Mouse (Mus musculus): ENCODE measurements around the gene Syn3. TPM values are rescaled to one million over a fixed set of nuclear protein-coding genes. Genes with fewer than 3 reads are reported as not detected.
A peak's percentile ranks its signal among the peaks of the same experiment; 100 is the strongest.

The Syn3 gene
- total RNA-seq, 2 experiments from 2014 or later = 21.1 to 22.2 TPM

GRCm38 (mm10) chr10:86483968-86484367 lies 14.7 kb downstream of the Syn3 start:
- H3K4me3 ChIP-seq = no peak overlapping the region
- no peak overlapping the region for H3K27ac ChIP-seq
- peak; percentile 75 for TF ChIP-seq CTCF (conservative IDR thresholded peaks at IDR 0.05)
- no peak for DNase-seq (ENCODE audit: low spot score in 2 of 2)

GRCm38 (mm10) chr10:86482496-86482895 lies 16.2 kb downstream of the Syn3 start:
- DNase-seq (ENCODE audit: low spot score in 2 of 2) = no peak
- Histone ChIP-seq H3K27ac (no peak overlapping the region), H3K4me3 (no peak overlapping the region)
- TF ChIP-seq CTCF (conservative IDR thresholded peaks at IDR 0.05) = no peak

GRCm38 (mm10) chr10:86480711-86481110 lies 18.0 kb downstream of the Syn3 start:
- DNase-seq (ENCODE audit: low spot score in 2 of 2) = no peak
- no peak overlapping the region for H3K4me3 ChIP-seq
- no peak for TF ChIP-seq CTCF (conservative IDR thresholded peaks at IDR 0.05)
- H3K27ac ChIP-seq = peak overlapping the region; percentile 81

GRCm38 (mm10) chr10:86479718-86480121 lies 19.0 kb downstream of the Syn3 start:
- H3K4me3 ChIP-seq = no peak overlapping the region
- peak overlapping the region; percentile 81; the same call in 1 of the 2 replicates for H3K27ac ChIP-seq
- DNase-seq (ENCODE audit: low spot score in 2 of 2) = no peak
- no peak for TF ChIP-seq CTCF (conservative IDR thresholded peaks at IDR 0.05)

GRCm38 (mm10) chr10:86476720-86477119 lies 22.0 kb downstream of the Syn3 start:
- no peak for DNase-seq (ENCODE audit: low spot score in 2 of 2)
- H3K4me3 ChIP-seq = no peak overlapping the region
- TF ChIP-seq CTCF (conservative IDR thresholded peaks at IDR 0.05) = no peak
- no peak overlapping the region for H3K27ac ChIP-seq

- DNase-seq (ENCODE audit: low spot score in 2 of 2) = no peak
- Histone ChIP-seq H3K4me3 (no peak overlapping the region), H3K27ac (no peak overlapping the region)
- no peak for TF ChIP-seq CTCF (conservative IDR thresholded peaks at IDR 0.05)
Observed at GRCm38 (mm10) chr10:86475270-86475669, 23.4 kb downstream of the Syn3 start.

GRCm38 (mm10) chr10:86474176-86475154 lies 24.2 kb downstream of the Syn3 start:
- DNase-seq (ENCODE audit: low spot score in 2 of 2) = no peak
- TF ChIP-seq CTCF (conservative IDR thresholded peaks at IDR 0.05) = no peak
- H3K4me3 ChIP-seq = no peak overlapping the region
- H3K27ac ChIP-seq = no peak overlapping the region

- Histone ChIP-seq H3K27ac (no peak overlapping the region), H3K4me3 (no peak overlapping the region)
- peak in 1 of 2 experiments; percentile 43 for DNase-seq (ENCODE audit: low spot score in 2 of 2)
- TF ChIP-seq CTCF (conservative IDR thresholded peaks at IDR 0.05) = peak; percentile 78
Observed at GRCm38 (mm10) chr10:86473637-86474154, 25.0 kb downstream of the Syn3 start.

GRCm38 (mm10) chr10:86468612-86469546 lies 29.8 kb downstream of the Syn3 start:
- no peak for TF ChIP-seq CTCF (conservative IDR thresholded peaks at IDR 0.05)
- Histone ChIP-seq H3K4me3 (no peak overlapping the region), H3K27ac (no peak overlapping the region)
- DNase-seq (ENCODE audit: low spot score in 2 of 2) = no peak

- Histone ChIP-seq H3K4me3 (no peak overlapping the region), H3K27ac (no peak overlapping the region)
- DNase-seq (ENCODE audit: low spot score in 2 of 2) = peak; percentile 59 to 90
- TF ChIP-seq CTCF (conservative IDR thresholded peaks at IDR 0.05) = peak; percentile 96
Observed at GRCm38 (mm10) chr10:86463538-86464199, 35.0 kb downstream of the Syn3 start.

- no peak for TF ChIP-seq CTCF (conservative IDR thresholded peaks at IDR 0.05)
- no peak overlapping the region for H3K4me3 ChIP-seq
- DNase-seq (ENCODE audit: low spot score in 2 of 2) = no peak
- no peak overlapping the region for H3K27ac ChIP-seq
Observed at GRCm38 (mm10) chr10:86459643-86460042, 39.1 kb downstream of the Syn3 start.

- peak overlapping the region; percentile 80 for H3K27ac ChIP-seq
- no peak for TF ChIP-seq CTCF (conservative IDR thresholded peaks at IDR 0.05)
- peak; percentile 57 to 73 for DNase-seq (ENCODE audit: low spot score in 2 of 2)
Observed at GRCm38 (mm10) chr10:86457665-86458209, 41.0 kb downstream of the Syn3 start.

More at GRCm38 (mm10) chr10:86457665-86458209, 41.0 kb downstream of the Syn3 start:
- no peak overlapping the region for H3K4me3 ChIP-seq
